Mouse (Mus musculus) spleen, postnatal 14 days (tissue): ENCODE data around the gene Bms1.
A peak's percentile ranks its signal among the peaks of the same experiment; 100 is the strongest.

Experiments
- DNase-seq, 2 experiments: peaks; one replicate each; pipeline ENCODE4 v3.0.0; 2021 to 2022; ENCODE audit warnings: low spot score in 2 of 2

Bms1 gene

DNA sequence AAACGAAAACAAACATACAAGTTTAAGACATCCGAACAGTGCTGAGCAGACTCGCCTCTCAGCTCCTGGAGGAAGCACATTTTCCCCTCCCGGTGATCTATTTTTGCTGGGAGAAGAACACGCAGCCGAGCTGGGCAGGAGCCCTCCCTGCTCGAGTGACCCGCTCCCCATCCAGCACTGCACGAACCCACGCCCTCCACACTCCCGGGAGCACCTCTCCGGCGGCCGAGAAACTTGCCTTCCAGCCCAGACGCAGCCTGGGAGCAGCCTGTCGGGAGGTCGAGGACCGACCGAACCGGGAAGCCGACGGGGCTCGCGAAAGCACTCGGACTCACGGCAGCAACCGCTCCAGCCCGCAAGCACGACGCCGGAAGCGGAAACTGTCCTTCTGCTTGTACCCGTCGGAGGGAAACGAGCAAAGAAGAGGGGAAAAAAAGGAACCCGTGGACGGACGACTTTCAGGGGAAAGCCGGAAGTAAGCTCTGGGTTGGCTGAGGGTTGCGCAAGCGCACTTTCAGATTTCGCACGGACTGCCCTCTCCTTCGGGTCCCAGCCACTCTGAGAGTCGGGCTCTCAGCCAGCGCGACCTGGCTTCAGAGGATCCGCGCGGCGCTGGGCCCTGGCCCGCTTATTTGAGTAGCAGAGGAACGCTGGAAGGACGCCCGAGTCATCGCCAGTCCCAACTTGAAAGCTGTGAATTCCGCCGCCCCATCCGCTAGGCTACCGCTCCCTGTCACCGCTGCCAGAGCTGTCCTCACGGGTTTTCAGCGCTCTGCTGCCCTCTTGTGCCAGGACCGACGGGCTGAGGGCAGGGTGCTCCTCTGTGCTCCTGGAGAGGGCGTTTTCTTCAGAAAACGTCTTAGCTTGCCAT lies at the start of gene Bms1:
Bms1 (minus strand) TSS at position 425 of the 871 bp plus-strand sequence.
- peak; percentile 79 to 87 for DNase-seq

DNA sequence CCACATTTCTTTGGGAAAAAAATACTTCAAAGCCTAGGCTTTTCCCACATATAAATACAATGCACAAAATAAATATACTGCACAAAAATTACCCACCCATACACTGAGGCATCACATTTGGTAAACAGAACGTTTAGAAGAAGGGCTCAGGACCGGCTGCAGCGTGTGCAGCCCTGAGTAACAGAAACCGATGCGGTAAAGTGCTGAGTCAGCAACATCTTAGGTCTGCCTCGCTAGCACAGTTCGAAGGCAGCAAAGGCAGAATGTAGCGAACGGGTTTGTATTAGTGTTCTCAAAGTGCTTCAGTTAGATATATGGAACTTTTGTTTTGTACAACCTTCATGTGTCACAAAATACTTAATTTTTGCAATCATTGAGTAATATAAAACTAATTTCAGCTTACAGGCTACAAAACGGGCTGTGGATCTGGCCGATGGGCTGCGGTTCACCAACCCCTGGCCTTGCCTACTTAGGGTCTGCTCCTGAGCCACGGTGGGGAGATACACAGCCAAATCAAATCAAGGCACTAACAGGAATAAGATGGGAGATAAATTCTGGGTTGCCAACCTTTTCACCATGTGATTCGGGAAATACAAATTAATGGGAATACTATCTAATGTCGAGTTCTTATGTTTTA lies 42.9 kb upstream of the Bms1 start:
- DNase-seq, result no peak

DNA sequence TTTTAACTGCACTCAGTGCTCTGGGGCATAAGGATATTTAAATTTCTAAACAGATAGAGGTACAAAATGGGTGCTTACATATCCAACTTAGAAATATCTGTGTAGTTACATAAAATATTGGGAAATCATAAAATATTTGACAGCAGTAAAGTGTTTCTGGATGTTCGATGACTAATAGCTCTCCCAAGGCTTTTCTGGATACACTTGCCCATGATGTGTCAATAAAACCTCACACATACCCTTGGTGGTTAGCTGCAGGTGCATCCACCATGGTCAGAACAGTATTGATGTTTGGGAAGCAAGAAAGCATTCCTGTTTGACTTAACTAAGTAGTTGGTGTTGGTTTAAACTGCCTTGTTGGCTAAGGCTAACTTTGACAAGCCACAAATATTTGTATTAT lies 38.5 kb upstream of the Bms1 start:
- no peak for DNase-seq

DNA sequence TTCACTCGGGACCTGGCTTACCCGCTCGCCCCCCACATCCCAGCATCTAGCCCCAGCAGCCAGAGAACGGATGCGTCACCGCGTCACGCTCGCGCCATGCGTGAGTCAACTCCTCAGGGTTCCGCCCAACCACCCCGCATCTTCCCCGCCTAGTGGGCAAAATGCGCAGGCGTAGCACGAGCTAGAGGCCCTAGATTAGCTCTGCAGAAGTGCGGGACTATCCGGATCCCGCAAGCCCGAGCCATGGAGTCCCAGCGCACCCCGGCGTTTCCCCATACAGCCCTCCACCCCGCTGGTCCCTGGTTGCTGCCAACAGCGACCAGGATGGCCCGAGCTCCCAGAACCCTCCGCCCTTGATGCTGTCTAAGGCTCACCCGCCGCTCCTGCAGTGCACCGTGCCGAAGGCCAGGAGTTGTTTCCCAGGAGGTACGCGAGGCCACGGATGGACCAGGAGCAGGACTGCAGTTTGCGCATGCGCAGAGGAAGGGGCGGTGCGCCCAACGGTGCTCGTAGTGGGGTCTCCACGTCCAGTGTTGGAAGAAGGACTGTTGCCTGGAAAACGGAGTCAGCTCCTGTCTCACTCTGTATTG lies 35.9 kb upstream of the Bms1 start, which contains the start of gene Zfp248:
Zfp248 (minus strand) TSS at position 487 of the 590 bp plus-strand sequence.
- DNase-seq, result peak; percentile 21 to 58

DNA sequence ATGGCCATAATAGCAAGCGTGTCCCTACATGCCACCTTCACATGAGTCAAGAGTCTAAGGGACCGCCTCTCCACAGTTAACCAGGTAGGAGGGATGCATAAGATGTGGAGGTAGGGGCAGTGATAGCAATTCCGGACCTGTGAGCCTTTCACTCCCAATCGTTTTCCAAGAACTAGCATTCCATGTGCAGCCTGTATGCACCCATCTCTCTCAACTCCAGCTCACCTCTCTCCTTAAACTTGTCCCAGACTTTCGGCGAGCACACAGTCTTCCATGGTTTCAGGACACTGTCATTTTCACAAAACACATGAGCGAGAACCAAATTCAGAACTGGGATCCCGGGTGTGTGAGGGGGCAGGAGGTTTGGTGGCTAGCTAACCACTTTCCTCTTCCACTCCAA lies 35.2 kb upstream of the Bms1 start:
- no peak for DNase-seq

DNA sequence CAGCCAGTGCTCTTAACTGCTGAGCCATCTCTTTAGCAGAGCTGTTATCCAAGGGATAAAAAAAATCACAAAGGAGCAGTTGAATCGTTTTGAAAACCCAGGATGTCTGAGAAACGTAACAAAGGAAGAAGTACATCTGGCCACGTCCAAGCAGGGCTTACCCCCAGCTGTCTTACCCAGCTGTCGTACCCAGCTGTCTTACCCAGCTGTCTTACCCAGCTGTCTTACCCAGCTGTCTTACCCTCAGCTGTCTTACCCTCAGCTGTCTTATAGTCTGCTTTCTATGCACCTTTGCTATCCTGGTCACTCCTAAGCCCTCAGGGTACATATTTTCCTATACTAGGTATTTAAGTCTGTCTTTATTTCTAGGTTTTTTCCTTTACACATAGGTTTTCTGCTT lies 12.2 kb upstream of the Bms1 start:
- no peak for DNase-seq

DNA sequence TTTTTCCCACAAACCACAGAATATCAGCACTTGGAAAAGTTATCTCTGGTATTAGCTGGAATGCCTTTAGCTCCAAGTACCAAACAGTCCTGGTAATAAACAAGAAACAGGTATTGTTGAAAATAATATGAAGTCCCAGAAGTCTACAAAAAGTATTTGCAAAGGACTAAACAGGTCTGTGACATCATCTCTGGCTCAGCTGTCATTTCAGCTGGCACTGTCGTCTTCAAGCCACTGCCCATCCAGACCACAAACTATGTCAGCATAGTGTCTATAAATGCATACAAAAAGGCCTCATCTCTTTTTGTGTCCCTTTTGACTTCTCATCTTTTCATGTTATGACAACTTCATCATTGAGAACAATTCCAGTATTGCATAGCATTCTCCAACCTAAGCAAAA lies 7.4 kb upstream of the Bms1 start:
- DNase-seq, result no peak

DNA sequence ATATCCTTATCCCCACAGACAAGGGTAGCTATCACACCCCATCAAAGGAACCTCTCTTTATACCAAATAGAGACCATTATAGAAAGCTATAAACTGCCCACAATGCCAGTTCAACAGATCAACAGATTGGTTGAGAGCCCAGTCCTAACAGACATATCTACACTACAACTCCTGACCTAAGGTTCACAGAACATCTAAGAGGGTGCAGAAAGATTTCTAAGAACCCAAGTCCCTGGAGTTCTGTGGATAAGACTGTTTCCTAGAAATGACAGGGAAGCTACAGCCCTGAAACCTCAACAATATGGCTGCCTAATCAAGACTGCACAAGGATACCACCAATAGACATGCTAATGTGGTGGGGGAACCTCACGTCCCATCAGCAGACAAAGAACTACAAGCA lies 8.8 kb downstream of the Bms1 start:
- no peak for DNase-seq

DNA sequence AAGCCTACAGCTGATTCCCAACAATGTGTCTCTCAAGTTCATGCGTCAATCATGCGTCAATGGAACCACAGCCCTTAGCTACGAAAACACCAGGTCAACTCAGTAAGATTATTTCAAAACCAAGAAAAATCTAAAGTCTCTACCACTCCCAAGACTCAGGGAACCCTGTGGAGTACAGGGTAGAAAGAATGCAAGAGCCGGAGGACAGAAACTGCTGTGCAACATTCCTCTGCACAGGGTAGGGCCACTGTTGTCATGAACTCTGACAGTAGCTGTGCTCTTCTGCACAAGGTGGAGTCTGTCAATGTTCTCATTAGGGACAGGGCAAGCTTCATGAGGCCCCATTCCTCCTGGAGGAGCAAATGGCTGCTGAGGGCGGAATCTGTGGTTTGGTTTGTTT lies 10.8 kb downstream of the Bms1 start:
- no peak for DNase-seq

DNA sequence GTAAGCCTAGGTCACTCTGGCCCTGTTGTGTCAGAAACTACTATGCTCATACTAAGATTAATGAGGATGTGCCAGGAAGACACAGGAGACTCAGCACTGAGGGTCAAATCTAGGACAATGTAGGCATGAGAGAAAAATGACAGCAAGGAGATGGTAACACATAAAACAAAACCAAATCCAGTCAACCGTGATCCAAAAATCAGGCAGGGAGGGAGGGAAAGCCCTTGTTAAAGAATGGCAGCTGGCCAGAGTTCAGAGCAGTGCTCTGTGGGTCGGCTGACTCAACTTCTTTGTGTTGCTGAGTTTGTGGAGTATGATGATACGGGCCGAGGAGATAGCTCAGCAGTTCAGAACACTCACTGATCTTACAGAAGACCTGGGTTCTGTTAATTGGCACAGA lies 12.9 kb downstream of the Bms1 start:
- no peak for DNase-seq

DNA sequence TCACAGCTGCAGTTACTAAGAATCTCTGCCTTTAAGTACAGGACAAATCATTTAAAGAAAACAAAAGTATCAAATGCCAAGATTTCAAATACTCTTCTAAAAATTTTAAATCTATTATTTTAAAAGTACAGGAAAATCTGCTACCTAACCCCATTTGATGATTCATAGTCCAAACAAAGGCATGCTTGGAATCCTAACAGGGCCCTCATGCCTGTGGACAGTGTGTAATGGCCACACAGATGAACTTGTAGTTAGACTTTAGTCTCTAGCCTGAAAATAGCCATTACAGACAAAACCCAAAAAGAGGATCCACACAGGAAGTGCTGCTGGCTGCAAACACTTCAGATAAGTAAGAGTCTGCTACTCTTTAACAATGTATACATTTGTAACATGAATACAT lies 28.5 kb downstream of the Bms1 start:
- no peak for DNase-seq

DNA sequence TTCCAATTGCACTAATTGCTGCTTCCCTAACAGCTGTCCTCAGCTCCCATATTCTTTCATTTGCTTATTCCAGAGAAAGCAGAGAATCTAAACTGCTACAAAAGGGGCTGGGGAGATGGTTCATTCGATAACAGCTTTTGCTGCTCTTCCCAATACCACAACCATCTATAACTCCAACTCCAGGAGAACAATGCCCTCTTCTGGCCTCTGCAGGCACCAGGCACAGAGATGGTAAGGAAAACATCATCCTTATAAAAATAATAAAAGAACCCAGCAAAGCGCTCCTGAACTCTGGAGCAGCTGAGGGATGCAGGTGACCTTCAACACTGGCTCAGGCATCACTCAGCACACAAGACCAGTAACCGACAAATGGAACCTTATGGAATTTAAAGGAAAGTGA lies 33.3 kb downstream of the Bms1 start:
- DNase-seq, result no peak

DNA sequence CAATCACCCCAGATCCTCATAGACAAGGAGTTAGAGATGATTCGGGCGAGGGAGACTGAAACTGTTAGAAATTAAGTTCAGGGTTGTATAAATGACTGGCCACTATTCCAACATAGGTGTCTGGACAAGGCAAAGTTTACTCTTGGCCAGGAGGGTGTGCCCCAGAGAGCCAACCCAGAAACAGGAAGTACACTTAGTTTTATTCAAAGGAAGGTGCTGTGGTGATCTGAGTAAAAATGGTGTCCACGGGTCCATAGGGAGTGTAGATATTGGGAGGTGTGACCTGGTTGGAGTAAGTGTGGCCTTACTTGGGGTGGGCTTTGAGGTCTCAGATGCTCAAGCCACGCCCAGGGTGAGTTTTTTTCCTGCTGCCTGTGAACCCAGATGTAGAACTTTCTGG lies 38.0 kb downstream of the Bms1 start:
- DNase-seq, result no peak

DNA sequence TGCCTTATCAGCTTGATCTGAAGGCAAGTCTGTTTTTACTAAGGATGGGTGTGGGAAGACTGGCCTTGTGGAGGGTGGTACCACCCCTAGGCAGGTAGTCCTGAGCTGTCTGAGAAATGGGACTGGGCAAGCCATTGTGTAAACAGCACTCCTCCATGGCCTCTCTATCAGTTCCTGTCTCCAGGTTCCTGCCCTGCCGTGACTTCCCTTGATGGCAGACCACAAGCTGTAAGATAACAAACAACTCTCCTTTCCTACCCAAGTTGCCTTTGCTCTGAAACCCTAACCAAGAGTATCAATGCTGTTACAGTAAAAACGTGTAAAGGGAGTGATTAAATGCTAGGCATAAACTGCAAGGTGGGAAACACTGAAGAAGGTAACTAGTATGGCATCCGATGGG lies 38.6 kb downstream of the Bms1 start:
- DNase-seq, result no peak

DNA sequence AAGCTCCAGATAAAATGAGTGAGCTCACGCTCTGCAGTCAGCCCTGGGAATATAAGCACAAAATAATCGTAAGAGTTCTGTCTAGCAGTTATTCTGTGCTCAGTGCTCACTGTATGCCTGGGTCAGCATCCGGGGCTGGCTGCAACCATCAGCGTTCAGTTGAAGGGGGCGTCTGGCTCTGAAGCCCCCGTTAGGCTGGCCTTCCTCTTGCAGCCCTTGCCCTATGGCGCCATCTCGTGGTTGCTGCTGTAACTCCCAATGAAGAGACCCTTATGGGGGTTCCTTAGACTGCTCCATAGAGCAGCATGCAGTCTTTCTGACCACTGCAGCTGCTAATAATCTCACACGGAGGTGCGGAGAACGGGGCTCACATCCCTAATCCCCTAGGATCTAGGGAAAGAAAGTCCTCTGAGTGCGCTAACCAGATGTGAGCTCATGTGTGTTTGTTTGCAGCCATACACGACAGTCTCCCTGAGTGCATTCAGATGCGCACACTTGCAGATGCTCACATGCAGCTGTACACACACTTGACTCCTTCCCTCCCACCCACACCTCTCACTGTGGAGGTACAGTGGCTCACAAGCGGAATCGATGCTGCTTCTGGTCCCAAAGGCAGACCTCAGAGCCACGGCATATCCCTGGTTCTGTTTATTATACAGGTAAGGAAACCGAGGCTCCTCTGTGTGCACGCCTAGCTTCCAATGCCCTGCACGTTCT lies 39.7 kb downstream of the Bms1 start:
- peak; percentile 13 to 35 for DNase-seq

DNA sequence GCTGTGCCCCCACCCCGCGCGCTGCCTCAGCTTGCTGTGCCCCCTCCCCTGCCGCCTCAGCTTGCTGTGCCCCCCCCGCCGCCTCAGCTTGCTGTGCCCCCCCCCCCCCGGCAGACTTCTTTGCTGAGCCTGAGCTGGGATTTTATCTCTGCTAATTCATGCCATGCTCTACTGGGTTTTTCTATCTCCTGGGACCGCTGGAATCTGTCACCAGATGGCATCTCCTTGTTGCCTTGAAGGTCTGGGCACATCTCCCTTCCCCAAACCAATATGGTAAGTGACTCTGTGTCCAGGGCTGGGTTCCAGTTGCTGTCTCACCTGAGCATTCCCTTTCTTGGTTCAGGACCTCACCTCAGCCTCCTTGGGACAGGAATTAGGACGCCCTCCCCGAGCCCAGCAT lies 41.7 kb downstream of the Bms1 start:
- no peak for DNase-seq

DNA sequence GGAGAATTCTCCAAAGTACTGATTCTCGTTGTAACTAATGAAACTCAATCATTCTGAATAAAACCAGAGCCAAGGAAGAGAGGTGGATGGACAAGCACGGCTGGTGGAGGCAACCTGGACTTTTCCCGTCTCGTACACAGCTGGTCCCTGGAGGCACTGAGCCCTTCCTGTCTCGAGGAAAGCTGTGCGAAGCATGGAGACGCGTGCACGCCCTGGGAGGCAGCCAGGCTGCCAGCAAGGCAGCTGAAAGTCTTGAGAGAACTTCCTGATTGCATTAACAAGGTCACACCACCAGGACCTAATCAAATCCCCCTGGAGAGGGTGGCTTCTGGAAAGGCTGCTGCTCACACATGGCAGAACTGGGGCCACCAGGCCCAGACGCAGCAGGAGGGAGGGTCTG lies 43.3 kb downstream of the Bms1 start:
- DNase-seq, result no peak

DNA sequence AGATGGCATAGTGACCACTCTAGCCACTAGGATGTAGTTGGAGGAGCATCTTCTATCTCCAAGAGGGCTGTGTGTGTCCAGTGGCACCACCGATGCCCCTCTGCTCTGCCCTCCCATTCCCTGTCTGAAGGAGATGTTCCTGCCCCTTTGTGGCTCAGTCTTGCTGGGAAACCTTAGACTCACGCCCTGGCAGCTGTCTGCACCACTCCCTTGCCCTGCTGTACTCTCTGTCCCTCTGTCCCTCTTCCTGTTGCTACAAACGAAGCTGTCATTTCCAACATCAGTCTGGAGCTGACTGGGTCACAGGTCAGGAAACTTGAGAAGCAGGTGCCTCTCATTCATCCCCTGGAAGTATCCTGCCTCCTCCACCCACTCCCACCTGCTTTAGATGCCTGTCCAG lies 43.8 kb downstream of the Bms1 start:
- no peak for DNase-seq

DNA sequence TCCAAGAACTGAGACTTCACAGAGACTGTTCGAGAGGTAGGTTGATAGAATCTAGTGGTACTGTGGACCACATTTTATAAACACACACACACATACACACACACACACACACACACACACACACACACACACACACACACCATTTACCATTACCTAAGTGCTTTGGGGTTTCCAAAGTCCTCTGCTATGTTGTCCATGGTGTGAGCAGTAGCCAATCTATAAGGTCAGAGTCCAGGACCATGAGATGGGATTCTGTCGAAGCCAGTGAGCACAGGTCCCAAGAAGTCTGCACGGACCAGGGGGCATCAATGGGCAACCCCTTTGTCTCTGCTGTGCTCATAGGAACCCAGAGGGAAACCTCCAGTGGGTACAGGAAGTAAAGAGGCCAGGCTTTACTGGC lies 44.2 kb downstream of the Bms1 start:
- no peak for DNase-seq

DNA sequence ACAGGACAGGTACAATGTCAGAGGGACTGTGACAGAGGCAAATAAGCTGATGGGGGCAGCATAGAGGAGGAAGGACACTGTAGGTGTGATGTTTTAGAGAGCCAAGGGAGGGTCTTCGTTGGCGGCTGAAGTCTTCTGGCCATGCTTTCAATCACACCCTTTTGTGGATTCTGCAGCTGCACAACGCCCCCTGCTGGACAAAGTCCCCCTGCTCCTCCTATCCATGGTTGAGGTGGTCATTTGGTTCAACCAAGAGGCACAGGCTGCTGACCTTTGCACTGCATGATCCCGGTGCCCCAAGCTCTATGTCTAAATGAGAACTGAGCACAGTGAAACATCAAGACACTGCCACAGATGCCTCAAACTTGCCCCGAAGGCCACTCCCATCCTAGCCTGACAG lies 46.0 kb downstream of the Bms1 start:
- peak in 1 of 2 experiments; percentile 7 for DNase-seq

DNA sequence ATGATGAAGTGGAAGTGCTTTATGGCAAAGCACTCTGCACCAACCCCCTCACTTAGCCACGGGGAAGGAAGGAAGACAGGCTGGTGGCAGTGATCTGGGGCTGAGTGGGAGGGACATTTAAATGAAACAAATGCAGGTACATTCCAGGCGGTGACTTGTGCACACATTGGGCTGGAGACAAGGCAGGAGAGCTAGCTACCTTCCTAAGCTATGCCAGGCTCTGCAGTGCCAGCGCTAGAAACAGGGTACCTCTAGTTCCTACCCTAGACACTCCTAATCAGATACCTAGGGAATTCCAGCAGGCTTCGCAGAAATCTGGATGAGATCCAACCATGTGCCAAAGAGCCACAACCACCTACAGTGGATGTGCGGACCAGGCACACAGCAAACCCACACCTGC lies 46.5 kb downstream of the Bms1 start:
- DNase-seq, result no peak

DNA sequence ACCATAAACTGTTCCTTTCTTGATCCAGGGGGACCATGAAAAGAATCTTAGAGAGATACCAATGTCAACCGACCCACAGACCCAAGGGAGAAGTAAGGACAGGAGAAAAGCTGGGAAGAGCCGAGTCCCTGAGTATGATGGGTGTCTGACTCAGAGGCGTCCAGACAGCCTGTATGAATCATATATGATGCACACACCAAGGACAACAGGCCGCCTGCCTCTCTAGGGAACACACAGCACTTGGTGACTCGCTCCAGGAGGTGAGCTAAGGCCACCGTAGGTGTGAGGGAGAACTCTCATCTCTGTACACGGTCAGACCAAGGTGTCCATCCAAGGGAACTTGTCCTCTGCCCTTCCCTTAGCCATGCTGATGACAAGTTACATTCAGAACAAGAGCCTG lies 51.8 kb downstream of the Bms1 start:
- DNase-seq, result no peak
